Mouse (Mus musculus): ENCODE measurements around the gene Nanos2. TPM values are rescaled to one million over a fixed set of nuclear protein-coding genes. Genes with fewer than 3 reads are reported as not detected.

Nanos2 gene
- total RNA-seq, 2 experiments from 2014 or later = not detected

GRCm38 (mm10) chr7:19016042-19016441, 28.8 kb downstream of the Nanos2 start:
- DNase-seq (ENCODE audit: low spot score in 2 of 2) = no peak

- DNase-seq (ENCODE audit: low spot score in 2 of 2) = no peak
These were observed 30.7 kb downstream of the Nanos2 start for GRCm38 (mm10) chr7:19017909-19018308.

GRCm38 (mm10) chr7:19021048-19021447, 33.8 kb downstream of the Nanos2 start:
- DNase-seq (ENCODE audit: low spot score in 2 of 2) = no peak

- DNase-seq (ENCODE audit: low spot score in 2 of 2) = no peak
These were observed 35.2 kb downstream of the Nanos2 start for GRCm38 (mm10) chr7:19022189-19022958.

- DNase-seq (ENCODE audit: low spot score in 2 of 2) = peak; percentile 28 to 61
These were observed 36.2 kb downstream of the Nanos2 start, which contains the start of gene Foxa3 for GRCm38 (mm10) chr7:19023357-19023814. Gene Foxa3 (minus strand): TSS chr7:19023538.

GRCm38 (mm10) chr7:19024096-19024506, 36.9 kb downstream of the Nanos2 start, which contains the start of gene Sympk:
Gene Sympk (plus strand): TSS chr7:19024377.
- peak; percentile 89 to 92 for DNase-seq (ENCODE audit: low spot score in 2 of 2)

GRCm38 (mm10) chr7:19024581-19025255, 37.5 kb downstream of the Nanos2 start:
- DNase-seq (ENCODE audit: low spot score in 2 of 2) = peak in 1 of 2 experiments; percentile 43

- no peak for DNase-seq (ENCODE audit: low spot score in 2 of 2)
These were observed 40.9 kb downstream of the Nanos2 start for GRCm38 (mm10) chr7:19028067-19028466.

GRCm38 (mm10) chr7:19029084-19029653, 42.0 kb downstream of the Nanos2 start:
- DNase-seq (ENCODE audit: low spot score in 2 of 2) = peak in 1 of 2 experiments; percentile 53

- no peak for DNase-seq (ENCODE audit: low spot score in 2 of 2)
These were observed 44.4 kb downstream of the Nanos2 start for GRCm38 (mm10) chr7:19031641-19032040.

Other genes with a start within 250 kb of the Nanos2 start
- gene Psg19, start 188.9 kb upstream of the Nanos2 start, total RNA-seq (2021) = not detected
- not detected for gene Psg17, start 165.8 kb upstream of the Nanos2 start, total RNA-seq (2021)
- gene Mill2, start 147.4 kb upstream of the Nanos2 start, total RNA-seq (2021) = 1 to 10 TPM; 8.1 to 10.0 TPM
- gene Pglyrp1, start 116.1 kb upstream of the Nanos2 start, total RNA-seq (2021) = 1 to 10 TPM; 1.1 to 2.8 TPM
- gene Ccdc61, start 77.0 kb upstream of the Nanos2 start, total RNA-seq (2021) = 10 to 100 TPM in 1 of 2 experiments, 1 to 10 TPM in 1; 9.9 to 10.7 TPM
- gene Nova2, start 61.5 kb upstream of the Nanos2 start, total RNA-seq (2021) = 1 to 10 TPM; 3.8 to 5.1 TPM
- gene Mypop, start 3.8 kb downstream of the Nanos2 start, total RNA-seq (2021) = 10 to 100 TPM in 1 of 2 experiments, 1 to 10 TPM in 1; 9.3 to 12.2 TPM
- gene Irf2bp1, start 16.6 kb downstream of the Nanos2 start, total RNA-seq (2021) = 10 to 100 TPM; 42.9 to 47.0 TPM
- gene Foxa3, start 36.1 kb downstream of the Nanos2 start, total RNA-seq (2021) = not detected
- 100 to 1,000 TPM in 1 of 2 experiments, 10 to 100 TPM in 1; 92.0 to 105 TPM for gene Sympk, start 37.0 kb downstream of the Nanos2 start, total RNA-seq (2021)
- gene Rsph6a, start 67.3 kb downstream of the Nanos2 start, total RNA-seq (2021) = not detected
- 10 to 100 TPM; 48.3 to 49.1 TPM for gene Dmwd, start 88.8 kb downstream of the Nanos2 start, total RNA-seq (2021)
- gene Dmpk, start 96.4 kb downstream of the Nanos2 start, total RNA-seq (2021) = 100 to 1,000 TPM; 127 to 137 TPM
- 10 to 100 TPM; 13.0 to 14.7 TPM for gene Six5, start 107.2 kb downstream of the Nanos2 start, total RNA-seq (2021)
- not detected for gene Gm4969, start 131.0 kb downstream of the Nanos2 start, total RNA-seq (2021)
- 10 to 100 TPM; 12.6 to 15.4 TPM for gene Fbxo46, start 132.5 kb downstream of the Nanos2 start, total RNA-seq (2021)
- gene Qpctl, start 161.9 kb downstream of the Nanos2 start, total RNA-seq (2021) = 10 to 100 TPM; 13.6 to 14.6 TPM
- 10 to 100 TPM; 81.7 to 89.5 TPM for gene Snrpd2, start 162.3 kb downstream of the Nanos2 start, total RNA-seq (2021)
- gene Gipr, start 178.7 kb downstream of the Nanos2 start, total RNA-seq (2021) = under 1 TPM; 0.60 to 0.70 TPM
- 10 to 100 TPM; 33.9 to 43.9 TPM for gene Eml2, start 189.0 kb downstream of the Nanos2 start, total RNA-seq (2021)
- gene Gpr4, start 225.1 kb downstream of the Nanos2 start, total RNA-seq (2021) = 10 to 100 TPM in 1 of 2 experiments, 1 to 10 TPM in 1; 7.7 to 17.3 TPM
- 10 to 100 TPM; 40.8 to 56.7 TPM for gene Opa3, start 240.9 kb downstream of the Nanos2 start, total RNA-seq (2021)

All from adrenal gland, adult 18-20 months (tissue).